Mouse (Mus musculus): ENCODE data around the gene Sema6b.
"Not testable (repeated sequence)": the region's sequence is repeated elsewhere in the genome, so short reads cannot be mapped to it uniquely, and the experiment has no call there.

Sema6b gene

DNA sequence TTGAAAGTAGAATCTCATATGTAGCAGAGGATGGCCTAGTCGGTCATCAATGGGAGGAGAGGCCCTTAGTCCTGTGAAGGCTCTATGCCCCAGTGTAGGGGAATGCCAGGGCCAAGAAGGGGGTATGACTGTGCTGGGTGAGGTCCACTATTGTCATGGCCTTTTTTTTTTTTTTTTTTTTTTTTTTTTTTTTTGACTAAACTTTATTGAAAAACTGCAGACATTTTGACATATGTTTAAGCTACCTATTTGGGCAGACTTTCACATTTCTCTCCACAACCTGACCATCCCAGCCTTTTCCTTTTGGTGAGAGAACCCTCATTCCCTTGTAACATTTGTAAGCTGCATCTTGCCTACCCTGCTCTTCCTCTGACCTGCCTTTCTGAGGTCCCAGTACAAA, 47.8 kb downstream of the Sema6b start:
- no peak for DNase-seq (ENCODE audit: low spot score)

DNA sequence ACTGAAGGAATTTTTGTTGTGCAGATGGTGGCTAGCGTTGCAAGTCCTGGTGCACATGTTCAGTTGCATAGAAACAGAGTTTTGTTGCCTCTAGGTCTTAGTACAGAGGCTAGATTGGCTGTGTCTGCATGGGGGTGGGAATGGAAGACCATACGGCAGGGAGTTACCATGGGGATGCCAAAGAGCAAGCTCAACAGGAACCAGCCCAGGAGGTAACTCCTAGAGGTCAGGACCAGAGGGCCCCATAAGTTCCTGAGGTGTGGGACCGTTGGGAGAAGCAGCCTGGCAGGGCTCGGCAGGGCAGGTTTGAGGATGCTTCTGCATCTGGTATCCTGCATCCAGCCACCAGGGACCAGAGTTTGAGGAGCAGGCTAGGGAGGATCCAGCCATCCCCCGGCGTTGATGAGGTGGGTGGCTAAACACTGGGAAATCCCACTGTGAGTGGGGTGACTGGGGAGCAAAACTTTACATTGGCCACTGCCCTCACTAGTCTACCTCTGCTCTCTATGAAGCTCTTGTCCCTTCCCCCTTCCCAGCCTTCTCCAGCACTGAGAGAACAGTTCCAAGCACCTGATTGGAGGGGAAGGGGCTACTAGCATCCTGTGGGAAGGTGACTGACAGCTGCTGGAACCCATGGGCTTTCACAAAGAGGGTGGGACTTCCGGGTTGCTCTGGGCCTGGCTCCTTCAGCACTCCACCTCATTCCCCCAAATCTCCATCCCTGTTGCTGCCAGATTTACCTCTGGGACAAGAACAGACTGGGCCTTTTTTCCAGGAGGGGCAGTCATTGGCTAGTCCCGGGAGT, 59.2 kb downstream of the Sema6b start:
- DNase-seq (ENCODE audit: low spot score): no peak

DNA sequence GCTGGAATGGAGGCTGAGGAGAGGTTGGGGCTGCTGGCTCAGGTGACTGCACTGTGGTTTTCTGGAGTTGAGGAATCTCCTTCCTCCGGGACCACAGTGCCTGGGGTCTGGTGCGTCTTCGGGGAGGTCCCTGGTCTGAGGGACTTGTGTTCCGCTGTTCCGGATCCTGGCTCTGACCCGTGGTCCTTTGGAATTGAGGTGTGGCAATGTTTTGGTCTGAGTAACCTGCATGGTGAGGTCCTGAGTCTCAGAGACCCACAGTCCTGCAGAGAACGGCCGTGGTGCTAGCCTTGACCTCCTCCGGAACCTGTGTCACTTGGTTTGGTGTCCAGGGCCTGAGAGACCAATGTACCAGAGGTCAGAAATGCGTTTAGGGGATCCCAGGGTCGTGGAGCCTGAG, 60.2 kb downstream of the Sema6b start:
- no peak for DNase-seq (ENCODE audit: low spot score)

GRCm38 (mm10) chr17:56078880-56079795, 61.0 kb downstream of the Sema6b start, which contains the start of gene Hdgfl2:
Gene Hdgfl2, plus strand, starts transcription at chr17:56079634.
- DNase-seq (ENCODE audit: low spot score): peak; percentile 100

DNA sequence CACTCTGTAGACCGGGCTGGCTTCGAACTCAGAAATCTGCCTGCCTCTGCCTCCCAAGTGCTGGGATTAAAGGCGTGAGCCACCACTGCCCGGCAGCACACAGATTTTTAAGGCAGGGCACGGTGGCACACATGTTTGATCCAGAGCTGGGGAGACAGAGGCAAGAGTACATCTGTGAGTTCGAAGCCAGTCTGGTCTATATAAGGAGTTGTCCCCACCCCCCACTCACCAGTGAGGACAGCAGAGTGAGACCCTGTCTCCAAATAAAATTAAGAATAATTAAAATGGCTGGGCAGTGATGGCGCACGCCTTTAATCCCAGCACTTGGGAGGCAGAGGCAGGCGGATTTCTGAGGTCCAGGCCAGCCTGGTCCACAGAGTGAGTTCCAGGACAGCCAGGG, 61.8 kb downstream of the Sema6b start:
- not testable (repeated sequence) for DNase-seq (ENCODE audit: low spot score)

DNA sequence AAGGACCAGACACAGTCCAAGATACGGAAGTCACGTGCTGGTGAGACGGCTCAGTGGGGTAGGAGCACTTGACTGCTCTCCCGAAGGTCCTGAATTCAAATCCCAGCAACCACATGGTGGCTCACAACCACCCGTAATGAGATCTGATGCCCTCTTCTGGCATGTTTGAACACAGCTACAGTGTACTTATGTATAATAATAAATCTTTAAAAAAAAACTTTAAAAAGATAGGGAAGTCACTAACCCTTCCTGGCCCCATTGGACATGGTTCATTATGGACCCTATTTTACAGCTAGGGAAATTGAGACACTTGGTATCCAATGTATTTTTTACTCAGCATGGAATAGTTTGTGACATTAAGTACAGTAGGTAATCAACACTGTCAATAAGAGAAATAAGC, 62.6 kb downstream of the Sema6b start:
- DNase-seq (ENCODE audit: low spot score): no peak

- DNase-seq (ENCODE audit: low spot score): peak; percentile 95
These were observed 65.3 kb downstream of the Sema6b start, which contains the start of gene Ubxn6 for GRCm38 (mm10) chr17:56074827-56075208. Gene Ubxn6, minus strand, starts transcription at chr17:56075028.

DNA sequence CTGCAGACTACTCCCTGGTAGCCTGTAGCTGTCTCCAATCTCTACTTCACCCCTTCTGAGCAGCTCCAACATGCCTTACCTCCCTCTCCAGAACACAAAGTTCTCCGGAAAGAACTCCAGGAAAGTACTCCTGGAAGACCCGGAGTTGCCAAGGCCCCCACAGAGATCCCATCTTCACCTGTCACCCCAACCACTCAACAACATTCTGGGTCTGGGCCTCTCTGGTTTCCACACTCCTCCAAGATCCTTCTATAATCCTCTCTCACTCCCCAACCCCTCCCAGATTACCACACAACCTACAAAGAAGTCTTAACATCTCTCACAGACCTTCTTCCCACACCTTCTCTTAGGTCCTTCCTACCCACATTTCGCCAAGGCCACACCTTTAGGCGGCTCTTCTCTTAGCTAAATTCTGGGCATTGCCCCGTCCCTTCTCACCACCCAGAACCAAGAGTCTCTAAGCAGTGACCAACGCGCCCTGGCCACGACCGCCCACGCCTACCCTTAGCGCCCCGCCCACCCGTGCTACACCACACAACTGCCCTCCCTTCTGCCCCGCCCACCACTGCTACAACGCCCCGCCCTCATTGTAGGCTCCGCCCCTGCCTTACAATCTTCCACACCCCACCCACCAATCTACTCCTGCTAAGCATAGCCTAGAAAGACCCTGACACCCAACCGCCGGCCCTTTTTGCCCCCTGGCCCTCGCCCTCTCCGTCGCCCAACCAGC, 65.9 kb downstream of the Sema6b start:
- DNase-seq (ENCODE audit: low spot score): peak; percentile 80
